Mouse (Mus musculus) liver, adult 2 months (tissue): ENCODE results near the gene Tmco1.

Experiments used
- CTCF ChIP-seq: fragments of 200-500 bp; IDR thresholded peaks from 2 replicates; pipeline ENCODE4 v1.5.1; 2011; ENCODE audit warnings: low read depth, low read length, control low read depth
- POLR2A ChIP-seq: fragments of 200-500 bp; IDR thresholded peaks from 2 replicates; pipeline ENCODE4 v1.6.1; 2011; ENCODE audit warnings: low read length, control low read depth; ENCODE audit not compliant: insufficient read depth; ENCODE audit errors: extremely low read depth

- TF ChIP-seq CTCF: peak; percentile 99
- no peak for TF ChIP-seq POLR2A
Observed at GRCm38 (mm10) chr1:167369905-167370304, 61.7 kb downstream of the Tmco1 start.
